Mouse (Mus musculus): ENCODE data around the gene Idh2. TPM values are rescaled to one million over a fixed set of nuclear protein-coding genes. Genes with fewer than 3 reads are reported as not detected.

Idh2 gene
- polyA plus RNA-seq, 1 experiment, result 48.6 TPM

- peaks cover 90% of the 10 kb centered on the region for H3K4me1 ChIP-seq (ENCODE audit: control insufficient read depth, insufficient read depth, low read length)
- TF ChIP-seq POLR2A (IDR thresholded peaks at IDR 0.05; ENCODE audit: borderline replicate concordance, low read depth, low read length), result no peak
- TF ChIP-seq CTCF (IDR thresholded peaks at IDR 0.05; ENCODE audit: low read depth, low read length), result no peak
- H3K4me3 ChIP-seq (ENCODE audit: insufficient read depth, low read length), result no peak overlapping the region
- no peak overlapping the region; the same call in 1 of the 2 replicates for H3K27ac ChIP-seq (ENCODE audit: insufficient read depth, low read depth, low read length)
Measured at GRCm38 (mm10) chr7:80063902-80064736, 51.1 kb downstream of the Idh2 start.

DNA sequence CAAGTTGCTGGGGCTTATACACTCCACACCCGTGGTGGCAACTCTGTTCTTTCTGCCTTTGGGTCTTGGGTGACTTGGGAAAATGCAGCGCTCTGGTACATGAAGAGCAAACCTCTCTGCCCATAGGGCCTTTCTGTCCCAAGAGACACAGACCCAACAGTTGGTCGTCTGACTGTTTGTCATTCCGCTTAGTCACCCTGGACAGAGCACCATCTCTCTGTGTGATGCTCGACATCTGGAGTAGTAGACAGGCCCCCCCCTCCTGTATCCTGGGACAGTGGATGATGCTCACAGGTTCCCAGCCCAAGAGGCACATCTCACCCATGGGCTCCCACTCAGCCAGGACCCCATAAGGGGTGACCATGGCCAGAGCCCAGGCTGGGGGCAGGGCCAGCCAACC lies 51.9 kb downstream of the Idh2 start:
- Histone ChIP-seq H3K4me1 (ENCODE audit: control insufficient read depth, insufficient read depth, low read length) (peaks cover 91% of the 10 kb centered on the region), H3K27ac (ENCODE audit: insufficient read depth, low read depth, low read length) (peak overlapping the region; percentile 16; the same call in 1 of the 2 replicates), H3K4me3 (ENCODE audit: insufficient read depth, low read length) (no peak overlapping the region)
- no peak for TF ChIP-seq POLR2A (IDR thresholded peaks at IDR 0.05; ENCODE audit: borderline replicate concordance, low read depth, low read length)
- no peak for TF ChIP-seq CTCF (IDR thresholded peaks at IDR 0.05; ENCODE audit: low read depth, low read length)

DNA sequence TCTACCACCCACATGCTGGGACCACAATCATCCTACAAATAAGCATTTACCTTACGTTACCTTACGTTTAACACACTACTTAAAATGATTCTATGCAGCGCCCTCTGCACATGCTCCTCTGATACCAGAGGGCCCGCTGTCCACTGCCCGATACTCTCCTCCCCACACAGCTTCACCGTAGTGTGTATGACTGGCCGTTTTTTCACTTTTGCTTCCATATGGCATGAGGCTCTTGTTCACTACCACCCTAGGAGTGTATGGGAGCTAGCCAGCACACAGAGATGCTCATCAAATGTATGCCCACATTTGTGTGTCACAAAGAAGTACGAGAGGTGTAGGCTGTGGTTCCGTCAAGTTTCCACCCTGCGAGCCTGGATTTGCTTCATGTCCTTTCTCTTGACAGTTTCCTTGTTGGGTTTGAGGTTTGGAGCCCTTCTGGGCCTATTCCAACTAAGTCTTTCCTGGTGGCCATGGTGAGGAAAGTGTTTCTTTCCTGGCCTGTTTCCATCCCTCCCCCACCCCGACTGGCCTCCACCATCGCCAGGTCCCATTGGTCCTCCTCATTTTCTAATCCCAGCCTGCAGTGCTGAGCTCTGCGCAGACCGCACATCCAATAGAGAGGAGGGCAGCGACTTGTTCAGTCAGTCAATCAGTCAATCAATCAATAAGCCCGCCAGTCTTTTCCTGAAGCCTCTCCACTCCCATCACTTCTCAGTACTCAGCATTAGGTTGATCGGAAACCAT lies 52.9 kb downstream of the Idh2 start:
- TF ChIP-seq CTCF (IDR thresholded peaks at IDR 0.05; ENCODE audit: low read depth, low read length) (no peak), POLR2A (IDR thresholded peaks at IDR 0.05; ENCODE audit: borderline replicate concordance, low read depth, low read length) (no peak)
- H3K27ac ChIP-seq (ENCODE audit: insufficient read depth, low read depth, low read length), result no peak overlapping the region
- no peak overlapping the region for H3K4me3 ChIP-seq (ENCODE audit: insufficient read depth, low read length)
- H3K4me1 ChIP-seq (ENCODE audit: control insufficient read depth, insufficient read depth, low read length), result peaks cover 94% of the 10 kb centered on the region

DNA sequence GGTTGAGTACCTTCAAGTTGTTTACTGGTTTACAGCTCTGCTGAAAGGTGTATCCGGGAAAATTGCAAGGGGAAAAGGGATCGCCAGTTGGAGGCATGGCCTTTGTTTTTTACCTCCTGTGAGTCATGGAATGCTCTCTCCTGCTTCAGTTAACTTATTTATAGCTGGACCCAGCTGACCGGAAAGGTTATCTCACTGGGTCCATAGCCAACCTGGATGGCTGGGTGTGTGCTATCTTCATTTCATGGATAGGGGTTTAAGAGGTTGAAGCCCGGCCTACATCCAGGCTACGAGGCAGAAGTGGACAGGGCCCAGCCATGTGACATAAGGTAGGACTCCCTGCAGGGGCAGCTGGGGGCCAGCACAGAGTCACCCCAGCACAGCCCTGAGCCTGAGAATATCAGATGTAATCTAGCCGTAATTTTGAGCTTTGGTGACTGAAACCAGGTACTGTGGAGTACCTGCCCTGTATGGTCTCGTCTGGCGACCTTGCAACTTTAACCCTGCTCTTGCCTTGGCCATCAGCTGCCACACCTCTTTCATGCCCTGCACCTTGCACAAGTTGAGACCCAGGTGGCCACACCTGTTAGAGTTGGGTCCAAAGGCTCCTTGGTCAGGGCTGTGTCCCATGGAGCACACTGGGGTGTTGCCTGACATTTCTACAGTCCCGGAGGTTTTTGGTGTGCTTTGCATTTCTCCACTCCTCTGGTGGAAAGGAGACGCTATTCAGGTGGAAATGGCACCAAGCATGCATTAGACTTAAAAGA lies 55.0 kb downstream of the Idh2 start:
- Histone ChIP-seq H3K27ac (ENCODE audit: insufficient read depth, low read depth, low read length) (no peak overlapping the region), H3K4me3 (ENCODE audit: insufficient read depth, low read length) (no peak overlapping the region), H3K4me1 (ENCODE audit: control insufficient read depth, insufficient read depth, low read length) (peaks cover 94% of the 10 kb centered on the region)
- TF ChIP-seq POLR2A (IDR thresholded peaks at IDR 0.05; ENCODE audit: borderline replicate concordance, low read depth, low read length) (no peak), CTCF (IDR thresholded peaks at IDR 0.05; ENCODE audit: low read depth, low read length) (no peak)

GRCm38 (mm10) chr7:80059064-80059838 lies 55.9 kb downstream of the Idh2 start:
- Histone ChIP-seq H3K4me1 (ENCODE audit: control insufficient read depth, insufficient read depth, low read length) (peaks cover 86% of the 10 kb centered on the region), H3K27ac (ENCODE audit: insufficient read depth, low read depth, low read length) (peak overlapping the region; percentile 94), H3K4me3 (ENCODE audit: insufficient read depth, low read length) (no peak overlapping the region)
- 0 out of 2 replicates have a peak, but pooled peaks have one; percentile 24 for TF ChIP-seq POLR2A (IDR thresholded peaks at IDR 0.05; ENCODE audit: borderline replicate concordance, low read depth, low read length)
- TF ChIP-seq CTCF (IDR thresholded peaks at IDR 0.05; ENCODE audit: low read depth, low read length), result no peak

DNA sequence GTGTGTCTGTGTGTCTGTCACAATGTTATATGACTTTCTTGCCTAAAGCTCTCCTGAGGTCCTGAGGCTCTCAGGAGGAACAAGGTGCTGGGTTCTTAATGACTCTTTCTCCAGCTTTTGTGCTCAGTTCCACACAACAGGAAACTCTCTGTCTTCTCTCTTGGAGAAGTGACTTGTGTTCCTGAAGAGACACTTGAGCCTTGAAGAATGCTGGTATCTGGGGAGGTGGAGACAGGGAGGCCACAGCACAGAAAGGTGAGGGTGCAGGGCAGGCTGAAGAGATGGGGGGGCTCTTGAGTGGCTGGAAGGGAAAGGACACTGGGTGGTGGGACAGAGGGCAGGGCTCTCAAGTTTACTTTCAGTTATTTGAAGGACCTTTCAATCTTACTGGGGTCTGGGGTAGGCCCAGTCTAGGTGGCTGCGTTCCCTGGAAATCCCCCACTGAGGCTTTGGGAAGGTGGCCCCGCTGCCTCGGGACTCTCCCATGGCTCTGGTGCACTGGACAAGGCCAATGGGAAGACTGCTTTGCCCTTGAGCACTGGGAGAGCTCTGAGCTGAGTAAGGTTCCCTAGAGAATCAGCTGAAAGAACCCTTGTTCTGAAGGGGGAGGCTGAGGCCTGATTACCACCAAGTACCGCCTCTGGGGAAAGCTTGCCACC lies 56.7 kb downstream of the Idh2 start:
- TF ChIP-seq POLR2A (IDR thresholded peaks at IDR 0.05; ENCODE audit: borderline replicate concordance, low read depth, low read length), result no peak
- no peak for TF ChIP-seq CTCF (IDR thresholded peaks at IDR 0.05; ENCODE audit: low read depth, low read length)
- H3K4me3 ChIP-seq (ENCODE audit: insufficient read depth, low read length), result no peak overlapping the region
- H3K4me1 ChIP-seq (ENCODE audit: control insufficient read depth, insufficient read depth, low read length), result peaks cover 82% of the 10 kb centered on the region
- peak overlapping the region; percentile 94 for H3K27ac ChIP-seq (ENCODE audit: insufficient read depth, low read depth, low read length)

DNA sequence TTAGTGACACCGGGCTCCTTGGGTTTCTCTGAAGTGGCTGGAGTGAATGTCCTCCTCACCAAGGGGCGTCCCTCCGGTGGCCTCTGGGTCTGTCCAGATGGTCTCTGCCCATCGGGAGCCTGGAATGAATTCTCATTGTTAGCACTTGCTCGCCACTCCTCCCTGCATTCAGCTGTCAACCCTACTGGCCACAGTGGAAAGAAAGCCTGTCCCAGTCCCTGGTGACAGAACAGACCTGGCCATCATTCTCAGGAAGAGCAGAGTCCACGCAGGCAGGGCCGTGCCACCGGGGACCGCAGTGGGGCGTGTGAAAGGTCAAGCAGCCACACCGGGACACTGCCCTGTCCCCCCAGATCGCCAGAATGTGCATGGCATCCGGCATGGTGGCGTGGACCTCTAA lies 57.4 kb downstream of the Idh2 start:
- Histone ChIP-seq H3K27ac (ENCODE audit: insufficient read depth, low read depth, low read length) (peak overlapping the region; percentile 94), H3K4me3 (ENCODE audit: insufficient read depth, low read length) (no peak overlapping the region), H3K4me1 (ENCODE audit: control insufficient read depth, insufficient read depth, low read length) (peaks cover 80% of the 10 kb centered on the region)
- TF ChIP-seq POLR2A (IDR thresholded peaks at IDR 0.05; ENCODE audit: borderline replicate concordance, low read depth, low read length) (no peak), CTCF (IDR thresholded peaks at IDR 0.05; ENCODE audit: low read depth, low read length) (no peak)

DNA sequence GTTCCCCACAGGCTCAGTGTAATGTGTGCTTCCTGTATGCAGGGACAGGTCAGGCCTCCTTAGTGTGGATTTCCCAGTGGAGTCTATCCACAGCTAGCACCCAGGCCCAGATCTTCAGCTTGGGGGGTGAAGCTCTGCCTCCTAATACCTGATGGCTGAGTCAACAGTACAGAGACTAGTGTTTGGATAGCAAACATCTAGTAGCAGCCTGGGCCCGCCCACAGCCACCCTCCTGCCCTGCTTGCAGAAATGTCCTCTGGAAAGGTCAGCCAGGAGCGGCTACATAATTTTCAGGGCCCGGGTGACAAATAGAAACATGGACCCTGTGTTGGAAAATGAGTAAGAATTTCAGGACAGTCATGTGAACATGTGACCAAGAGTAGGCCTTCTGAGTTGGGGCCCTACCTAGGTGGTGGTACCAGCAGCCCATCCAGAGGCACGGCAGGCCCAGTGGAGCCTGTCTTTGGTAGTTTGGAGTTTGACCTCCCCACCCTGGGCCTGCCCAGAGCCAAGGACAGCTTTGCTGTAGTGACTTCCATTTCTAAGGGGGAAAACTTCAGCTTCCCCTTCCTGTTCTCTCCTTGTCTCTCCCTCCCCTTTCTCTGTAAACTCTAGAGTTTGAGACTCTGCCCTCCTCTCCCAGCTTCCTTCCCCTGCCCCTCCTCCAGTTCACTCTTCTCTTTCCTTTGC lies 58.0 kb downstream of the Idh2 start:
- TF ChIP-seq POLR2A (IDR thresholded peaks at IDR 0.05; ENCODE audit: borderline replicate concordance, low read depth, low read length) (no peak), CTCF (IDR thresholded peaks at IDR 0.05; ENCODE audit: low read depth, low read length) (no peak)
- Histone ChIP-seq H3K4me3 (ENCODE audit: insufficient read depth, low read length) (no peak overlapping the region), H3K4me1 (ENCODE audit: control insufficient read depth, insufficient read depth, low read length) (peaks cover 76% of the 10 kb centered on the region), H3K27ac (ENCODE audit: insufficient read depth, low read depth, low read length) (peak overlapping the region; percentile 94)
